Mouse (Mus musculus) heart, adult 2 months (tissue): ENCODE data around the gene Sowaha.

Experiments
- CTCF ChIP-seq: fragments of 200-600 bp; IDR thresholded peaks from 2 replicates; pipeline ENCODE4 v1.8.1; 2022; ENCODE audit warnings: antibody characterized with exemption, mild to moderate bottlenecking, moderate library complexity
- EP300 ChIP-seq: fragments of 200-500 bp; IDR thresholded peaks from 2 replicates; pipeline ENCODE4 v1.6.1; 2011; ENCODE audit warnings: low read depth, low read length, control low read depth; ENCODE audit not compliant: insufficient read depth
- POLR2A ChIP-seq: fragments of 200-500 bp; IDR thresholded peaks from 2 replicates; pipeline ENCODE4 v1.6.1; 2011; ENCODE audit warnings: mild to moderate bottlenecking, low read depth, low read length, control low read depth; ENCODE audit not compliant: insufficient read depth

- TF ChIP-seq POLR2A, result no peak
- TF ChIP-seq CTCF, result no peak
- no peak for TF ChIP-seq EP300
Observed at GRCm38 (mm10) chr11:53460192-53460591, 19.9 kb downstream of the Sowaha start.
